Comparison of ENCODE assay signal across 9 mouse cellular contexts in genomic region chr5:90903339-90904020, GRCm38 (mm10). TPM values are rescaled to one million over a fixed set of nuclear protein-coding genes. Genes with fewer than 3 reads are reported as not detected.
DNase-seq lines count a peak whose midpoint lies in the region; ATAC-seq and TF ChIP-seq lines count a peak whose summit lies in the region.
"Had no signal": no experiment of that assay in that cellular context is flagged by ENCODE, and none has a peak within 500 bp of the region (broad histone marks: within the 10 kb centered on the region; RNA-seq: fewer than 3 reads in every experiment).

Gene Cxcl2, plus strand, starts transcription at chr5:90903871.

- H3K9me3 ChIP-seq in embryonic facial prominence, embryonic 14.5 days (ENCODE audit: control insufficient read depth, low read length), result no peaks in the 10 kb centered on the region
- no peaks in the 10 kb centered on the region for H3K9me3 ChIP-seq in intestine, postnatal 0 days (ENCODE audit: control insufficient read depth)
- no peaks in the 10 kb centered on the region for H3K9me3 ChIP-seq in midbrain, embryonic 12.5 days
- H3K9me3 ChIP-seq: G1E had no signal

- 0 out of 2 replicates have a peak within 1 kb of the TSS, but pooled peaks have one; percentile 16 for H3K4me3 ChIP-seq in heart, adult 2 months
- peak within 1 kb of the TSS; percentile 32 for H3K4me3 ChIP-seq in embryonic facial prominence, embryonic 14.5 days (ENCODE audit: low read depth, low read length)
- H3K4me3 ChIP-seq in intestine, postnatal 0 days (ENCODE audit: low read depth, low read length), result peak within 1 kb of the TSS; percentile 29
- peak within 1 kb of the TSS; percentile 35 for H3K4me3 ChIP-seq in midbrain, embryonic 12.5 days
- no peak within 1 kb of the TSS for H3K4me3 ChIP-seq in cerebellum, adult 2 months (replicated peaks; ENCODE audit: insufficient read depth, low read depth, low read length)

- TF ChIP-seq POLR2A in heart, adult 2 months (IDR thresholded peaks at IDR 0.05; ENCODE audit: insufficient read depth, low read depth, low read length), result no peak
- TF ChIP-seq POLR2A in cerebellum, adult 2 months (IDR thresholded peaks at IDR 0.05; ENCODE audit: borderline replicate concordance, insufficient read depth, low read length), result no peak

- H3K79me2 ChIP-seq in heart, adult 2 months (replicated peaks; ENCODE audit: control insufficient read depth, insufficient read depth, low read length), result no peaks in the 10 kb centered on the region

- no peak within 1 kb of the TSS for H3K27ac ChIP-seq in heart, adult 2 months
- no peak within 1 kb of the TSS for H3K27ac ChIP-seq in embryonic facial prominence, embryonic 14.5 days (replicated peaks; ENCODE audit: low read depth, low read length)
- no peak within 1 kb of the TSS for H3K27ac ChIP-seq in intestine, postnatal 0 days (ENCODE audit: low read depth, low read length)
- H3K27ac ChIP-seq in midbrain, embryonic 12.5 days (replicated peaks), result no peak within 1 kb of the TSS
- H3K27ac ChIP-seq in cerebellum, adult 2 months (ENCODE audit: insufficient read depth, low read length), result no peak within 1 kb of the TSS

- TF ChIP-seq EP300 in heart, adult 2 months (IDR thresholded peaks at IDR 0.05; ENCODE audit: insufficient read depth, low read depth, low read length), result no peak

- H3K36me3 ChIP-seq in heart, adult 2 months (ENCODE audit: control insufficient read depth, insufficient read depth, low read length), result no peaks in the 10 kb centered on the region
- H3K36me3 ChIP-seq in embryonic facial prominence, embryonic 14.5 days (ENCODE audit: control insufficient read depth, insufficient read depth, low read length), result no peaks in the 10 kb centered on the region
- no peaks in the 10 kb centered on the region for H3K36me3 ChIP-seq in intestine, postnatal 0 days (ENCODE audit: control insufficient read depth, insufficient read depth)
- no peaks in the 10 kb centered on the region for H3K36me3 ChIP-seq in midbrain, embryonic 12.5 days
- H3K36me3 ChIP-seq: G1E had no signal

- peak within 1 kb of the TSS; percentile 68 for H3K4me2 ChIP-seq in embryonic facial prominence, embryonic 14.5 days (ENCODE audit: low read depth, low read length)
- peak within 1 kb of the TSS; percentile 65 for H3K4me2 ChIP-seq in intestine, postnatal 0 days (replicated peaks; ENCODE audit: low read depth)
- H3K4me2 ChIP-seq in midbrain, embryonic 12.5 days (replicated peaks), result peak within 1 kb of the TSS; percentile 59

- DNase-seq in heart, adult 2 months, result peak in 1 of 2 experiments; percentile 29
- DNase-seq in heart, postnatal 25 days (ENCODE audit: low spot score), result no peak
- no peak for DNase-seq in embryonic facial prominence, embryonic 14.5 days (ENCODE audit: low spot score)
- no peak for DNase-seq in testis, postnatal 14 days (ENCODE audit: low spot score)
- DNase-seq in cerebellum, adult 2 months, result no peak

- H3K27me3 ChIP-seq in heart, adult 2 months (ENCODE audit: control insufficient read depth, insufficient read depth, low read length), result 0 out of 2 replicates have a peak, but pooled peaks cover 3% of the 10 kb centered on the region
- peaks cover 23% of the 10 kb centered on the region for H3K27me3 ChIP-seq in embryonic facial prominence, embryonic 14.5 days (replicated peaks; ENCODE audit: control insufficient read depth, insufficient read depth, low read length)
- peaks cover 18% of the 10 kb centered on the region for H3K27me3 ChIP-seq in intestine, postnatal 0 days (replicated peaks; ENCODE audit: control insufficient read depth, insufficient read depth, low read length)
- peaks cover 21% of the 10 kb centered on the region for H3K27me3 ChIP-seq in midbrain, embryonic 12.5 days
- no peaks in the 10 kb centered on the region; the same call in 1 of the 2 replicates for H3K27me3 ChIP-seq in cerebellum, adult 2 months (ENCODE audit: control insufficient read depth, insufficient read depth, low read length)

- 10% methylated on average over 22 of the region's 22 CpGs for WGBS in heart, adult 2 months
- WGBS in embryonic facial prominence, embryonic 14.5 days, result 12% methylated on average over 16 of the region's 22 CpGs
- 9% methylated on average over 22 of the region's 22 CpGs for WGBS in intestine, postnatal 0 days
- WGBS in midbrain, embryonic 12.5 days, result 7% methylated on average over 22 of the region's 22 CpGs
- 7% methylated on average over 22 of the region's 22 CpGs for WGBS in cerebellum, adult 2 months

- no peak for TF ChIP-seq CTCF in heart, adult 2 months (IDR thresholded peaks at IDR 0.05)
- no peak for TF ChIP-seq CTCF in intestine, postnatal 0 days (IDR thresholded peaks at IDR 0.05; ENCODE audit: low read depth)
- TF ChIP-seq CTCF in cerebellum, adult 2 months (IDR thresholded peaks at IDR 0.05; ENCODE audit: borderline replicate concordance, insufficient read depth, low read depth, low read length), result no peak

- intact Hi-C loops in heart, adult 2 months (cut with DNase I), result loop anchor here (5.0 kb wide), 1 partner anchor 116 kb away; the partner anchor contains the start of gene Cxcl3
- intact Hi-C loops in heart, postnatal 25 days (cut with DNase I), result no loop called here

- H3K9ac ChIP-seq in heart, adult 2 months (ENCODE audit: low read depth, low read length), result 0 out of 2 replicates have a peak within 1 kb of the TSS, but pooled peaks have one; percentile 14
- peak within 1 kb of the TSS; percentile 3; the same call in 1 of the 2 replicates for H3K9ac ChIP-seq in embryonic facial prominence, embryonic 14.5 days (ENCODE audit: low read depth, low read length)
- no peak within 1 kb of the TSS for H3K9ac ChIP-seq in intestine, postnatal 0 days (ENCODE audit: low read depth, low read length)
- H3K9ac ChIP-seq in midbrain, embryonic 12.5 days (replicated peaks), result 0 out of 2 replicates have a peak within 1 kb of the TSS, but pooled peaks have one; percentile 1

- H3K4me1 ChIP-seq in heart, adult 2 months (ENCODE audit: control insufficient read depth, insufficient read depth, low read length), result peaks cover 5% of the 10 kb centered on the region
- peaks cover 16% of the 10 kb centered on the region for H3K4me1 ChIP-seq in embryonic facial prominence, embryonic 14.5 days (ENCODE audit: control insufficient read depth, insufficient read depth, low read length)
- peaks cover 7% of the 10 kb centered on the region; the same call in 1 of the 2 replicates for H3K4me1 ChIP-seq in intestine, postnatal 0 days (replicated peaks; ENCODE audit: control insufficient read depth, insufficient read depth, low read length)
- peaks cover 10% of the 10 kb centered on the region for H3K4me1 ChIP-seq in midbrain, embryonic 12.5 days
- peaks cover 13% of the 10 kb centered on the region for H3K4me1 ChIP-seq in cerebellum, adult 2 months (ENCODE audit: control insufficient read depth, insufficient read depth, low read length)

- ATAC-seq in embryonic facial prominence, embryonic 14.5 days (ENCODE audit: low read depth), result peak; percentile 70; the same call in 1 of the 2 replicates
- peak; percentile 47; the same call in 1 of the 2 replicates for ATAC-seq in intestine, postnatal 0 days
- ATAC-seq in midbrain, embryonic 12.5 days (ENCODE audit: low FRiP score, low read depth), result peak; percentile 78
- ATAC-seq in erythroblast, adult 5-6 weeks (replicated peaks; ENCODE audit: low FRiP score, poor library complexity, severe bottlenecking), result no peak

RNA-seq across cellular contexts. Expression of gene Cxcl2, which starts in this region (rescaled TPM):
- not detected for total RNA-seq in heart, adult 2 months (2021)
- polyA plus RNA-seq in heart, adult 2 months (2012; rRNA removed), result 0.35 and 0.84 TPM in 2 replicates
- total RNA-seq in heart, postnatal 25 days (2021), result not detected
- polyA plus RNA-seq in embryonic facial prominence, embryonic 14.5 days (2014; fragmentation: Nextera tagmentation; extraction: Ambion mirVana), result 0.18 TPM in 1 of 2 replicates, not detected in the other
- polyA plus RNA-seq in intestine, postnatal 0 days (2015; fragmentation: Nextera tagmentation; extraction: Ambion mirVana), result 0.18 and 0.30 TPM in 2 replicates
- polyA plus RNA-seq in midbrain, embryonic 12.5 days (2016; fragmentation: Nextera tagmentation; extraction: Ambion mirVana), result not detected in 2 replicates
- not detected in 2 replicates for polyA plus RNA-seq in cerebellum, adult 2 months (2012; rRNA removed)
- 1.0 and 4.8 TPM in 2 replicates for total RNA-seq in erythroblast, adult 5-6 weeks (2015; ENCODE audit: low replicate concordance)
- 1.9 and 3.5 TPM in 2 replicates for total RNA-seq in erythroblast, adult 5-6 weeks (2017; ENCODE audit: low replicate concordance)
- polyA plus RNA-seq: G1E had no signal

Comparison
In these comparisons a context has a peak if more than half of its experiments do, and no peak if none do; other contexts are left out.
1. Peak in ATAC-seq, H3K4me3 ChIP-seq, H3K9ac ChIP-seq and H3K4me2 ChIP-seq in embryonic facial prominence, embryonic 14.5 days; RNA of the gene not detected or under 1 TPM.
2. Peak in ATAC-seq, H3K4me3 ChIP-seq and H3K4me2 ChIP-seq in intestine, postnatal 0 days; RNA of the gene not detected or under 1 TPM.
3. Peak in ATAC-seq, H3K4me3 ChIP-seq, H3K9ac ChIP-seq and H3K4me2 ChIP-seq in midbrain, embryonic 12.5 days; RNA of the gene not detected or under 1 TPM.